Mouse (Mus musculus) heart, postnatal 25 days (tissue): ENCODE data around the gene Polr3h. TPM values are rescaled to one million over a fixed set of nuclear protein-coding genes. Genes with fewer than 3 reads are reported as not detected.
A peak's percentile ranks its signal among the peaks of the same experiment; 100 is the strongest.
"Not testable (repeated sequence)": the region's sequence is repeated elsewhere in the genome, so short reads cannot be mapped to it uniquely, and the experiment has no call there.

Source experiments
- DNase-seq: peaks from one replicate; pipeline ENCODE4 v3.0.0; 2022; ENCODE audit warnings: low spot score
- intact Hi-C: fragments of 180-260 bp; cut with DNase I; formaldehyde crosslinking; loops from one replicate; pipeline ENCODE4 v1.15.1; 2025
- total RNA-seq, 2 experiments: library from RNA; stranded (reverse); gene quantifications; 2 replicates each; pipeline ENCODE4 v1.2.3; 2021

Gene Polr3h
- 1 to 10 TPM; 6.7 to 7.0 TPM for total RNA-seq

DNA sequence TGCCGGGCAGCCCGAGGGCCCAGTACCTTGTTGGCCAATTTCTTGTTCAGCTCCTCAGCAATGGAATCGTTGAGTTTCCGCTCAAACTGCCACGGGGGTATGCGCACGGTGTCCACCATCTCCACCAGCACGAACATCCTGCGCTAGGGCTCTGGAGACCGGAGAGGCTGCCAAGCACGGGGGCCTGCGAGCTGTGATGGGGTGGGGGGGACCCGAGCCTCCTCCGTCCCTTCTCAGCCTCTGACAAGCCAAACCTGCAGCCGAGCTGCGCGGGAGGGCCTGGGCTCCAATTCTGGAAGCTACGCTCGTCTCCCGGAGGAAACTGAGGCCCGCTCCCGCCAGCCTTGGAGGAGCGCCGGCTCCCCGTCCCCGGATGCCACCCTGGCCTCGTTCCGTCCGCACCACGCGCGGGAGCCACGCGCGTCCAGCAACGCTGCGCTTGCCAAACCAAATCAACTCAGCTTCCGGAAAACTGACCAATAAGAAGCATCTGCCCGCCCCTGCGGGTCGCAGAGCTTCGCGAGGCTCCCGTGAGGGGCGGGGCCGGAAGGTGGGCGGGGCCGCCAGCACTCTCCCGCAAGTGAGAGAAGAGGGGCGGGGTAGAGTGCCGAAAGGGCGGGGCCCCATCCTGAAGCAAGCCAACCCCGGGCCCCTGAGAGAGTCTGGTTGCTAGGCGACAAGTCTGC, at the start of gene Polr3h:
TSS of gene Polr3h (minus strand) at position 481 of the 686 bp plus-strand sequence.
- intact Hi-C loops, result no loop called here
- peak; percentile 89 for DNase-seq

DNA sequence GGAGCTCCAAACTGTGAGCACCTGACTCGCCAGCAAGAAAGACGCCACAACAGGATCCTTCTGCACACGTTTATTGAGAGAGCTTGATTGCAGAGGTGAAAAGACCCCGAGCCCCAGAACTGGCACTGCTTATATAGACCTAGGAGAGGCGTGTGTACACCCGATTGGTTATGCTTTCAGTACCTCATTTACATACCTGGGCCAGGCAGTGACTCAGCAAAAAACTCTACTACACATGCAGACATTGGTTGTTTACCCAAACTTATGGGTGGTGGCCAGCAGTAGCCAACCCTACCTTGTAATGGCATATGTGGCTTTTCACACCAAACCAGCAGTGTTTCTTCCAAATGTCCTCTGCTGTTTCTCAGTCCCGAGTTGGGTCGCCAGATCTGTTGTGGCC, 49.1 kb upstream of the Polr3h start:
- intact Hi-C loops, DNase-seq: not testable (repeated sequence)

DNA sequence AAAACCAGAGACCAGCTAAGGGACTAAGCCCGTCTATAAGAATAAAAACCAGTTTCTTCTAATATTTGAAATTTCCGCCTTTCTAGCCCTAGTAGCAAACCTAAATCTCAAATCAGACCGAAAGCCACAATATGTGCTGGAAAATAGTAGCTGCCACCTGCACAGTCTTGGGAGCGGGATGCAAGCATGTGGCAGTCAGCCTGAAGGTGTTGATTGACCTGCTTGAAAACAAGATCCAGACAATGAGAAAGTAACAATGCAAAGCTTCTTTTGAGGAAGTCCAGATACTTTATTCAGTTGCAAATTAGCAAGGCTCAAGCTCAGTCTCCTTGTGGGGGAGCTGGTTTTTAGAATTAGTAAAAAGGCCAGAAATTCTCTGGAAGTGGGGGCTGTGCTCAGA, 44.5 kb upstream of the Polr3h start:
- intact Hi-C loops, DNase-seq: not testable (repeated sequence)

DNA sequence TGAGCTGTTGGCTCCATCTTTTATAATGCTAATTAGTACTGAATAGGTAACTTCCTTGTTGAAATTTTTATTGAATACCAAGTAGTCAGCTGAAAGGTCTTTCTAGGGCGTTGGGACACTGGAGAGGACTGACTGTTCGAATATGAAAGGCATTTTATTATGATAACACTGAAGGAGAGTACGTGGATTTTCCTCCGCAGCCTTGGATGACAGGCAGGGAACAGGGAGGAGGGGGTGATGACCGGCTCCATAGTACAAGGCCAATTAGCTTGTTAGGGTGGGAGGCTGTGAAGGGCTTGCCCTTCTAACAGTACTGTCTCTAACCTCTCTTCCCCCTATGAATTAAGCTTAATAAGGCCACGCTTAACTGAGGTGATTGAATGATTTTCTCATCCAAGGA, 43.6 kb upstream of the Polr3h start:
- intact Hi-C loops, DNase-seq: not testable (repeated sequence)

DNA sequence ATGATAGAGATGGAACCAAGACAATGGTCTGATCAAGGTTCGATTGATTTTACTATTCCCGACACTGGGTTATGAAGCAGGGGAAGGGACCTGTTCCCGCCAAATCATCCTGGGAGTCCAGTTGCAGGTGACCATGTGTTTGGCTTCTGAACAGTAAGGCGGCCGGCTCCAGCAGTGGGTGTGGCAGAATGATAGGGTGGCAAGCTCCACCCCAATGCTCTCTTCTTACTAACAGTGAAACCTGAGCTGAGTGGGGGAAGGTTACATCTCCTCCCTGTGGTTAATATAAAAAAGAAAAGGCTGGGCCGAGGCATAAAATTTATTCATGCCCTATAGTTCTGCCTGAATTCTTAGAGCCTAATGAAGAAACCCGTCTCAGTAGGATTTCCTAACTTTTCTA, 43.1 kb upstream of the Polr3h start:
- intact Hi-C loops, result no loop called here
- DNase-seq, result no peak

DNA sequence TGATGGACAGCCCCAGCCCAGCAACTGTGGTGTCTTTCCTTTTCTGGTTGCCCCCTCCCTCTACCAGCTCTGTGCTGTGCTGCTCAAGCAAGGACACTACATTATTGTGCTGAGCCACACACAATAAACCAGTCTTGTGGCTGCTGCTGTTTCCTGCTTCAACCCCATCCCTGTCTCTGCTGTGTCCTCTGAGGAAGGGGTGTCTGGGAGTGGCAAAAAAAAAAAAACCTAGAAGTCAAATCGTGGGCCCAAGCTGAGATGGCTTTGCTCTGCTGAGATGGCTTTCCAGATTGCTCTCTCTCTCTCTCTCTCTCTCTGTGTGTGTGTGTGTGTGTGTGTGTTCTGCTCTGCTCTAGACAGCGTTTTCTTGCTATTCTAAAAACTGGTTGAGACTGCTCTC, 42.4 kb upstream of the Polr3h start:
- DNase-seq, result no peak
- intact Hi-C loops, result no loop called here

DNA sequence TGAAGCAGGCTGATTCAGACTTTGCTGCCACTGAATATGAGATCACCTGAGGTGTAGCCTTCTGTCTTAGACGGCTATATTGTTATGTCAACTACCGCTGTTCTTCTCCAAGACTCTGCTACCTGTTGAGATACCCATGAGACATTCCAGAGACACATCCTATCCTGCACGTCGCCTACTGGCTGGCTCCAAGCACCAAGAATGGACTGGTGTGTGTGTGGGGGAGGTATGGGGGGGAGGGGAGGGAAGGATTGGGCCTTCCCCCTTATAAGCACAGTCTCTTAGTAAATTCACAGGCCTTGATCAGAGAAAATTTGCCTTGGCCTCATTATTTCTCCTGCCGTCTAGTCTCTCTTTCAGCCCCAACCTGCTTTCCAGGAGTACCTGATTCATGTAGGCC, 41.8 kb upstream of the Polr3h start:
- intact Hi-C loops, result no loop called here
- DNase-seq, result no peak

DNA sequence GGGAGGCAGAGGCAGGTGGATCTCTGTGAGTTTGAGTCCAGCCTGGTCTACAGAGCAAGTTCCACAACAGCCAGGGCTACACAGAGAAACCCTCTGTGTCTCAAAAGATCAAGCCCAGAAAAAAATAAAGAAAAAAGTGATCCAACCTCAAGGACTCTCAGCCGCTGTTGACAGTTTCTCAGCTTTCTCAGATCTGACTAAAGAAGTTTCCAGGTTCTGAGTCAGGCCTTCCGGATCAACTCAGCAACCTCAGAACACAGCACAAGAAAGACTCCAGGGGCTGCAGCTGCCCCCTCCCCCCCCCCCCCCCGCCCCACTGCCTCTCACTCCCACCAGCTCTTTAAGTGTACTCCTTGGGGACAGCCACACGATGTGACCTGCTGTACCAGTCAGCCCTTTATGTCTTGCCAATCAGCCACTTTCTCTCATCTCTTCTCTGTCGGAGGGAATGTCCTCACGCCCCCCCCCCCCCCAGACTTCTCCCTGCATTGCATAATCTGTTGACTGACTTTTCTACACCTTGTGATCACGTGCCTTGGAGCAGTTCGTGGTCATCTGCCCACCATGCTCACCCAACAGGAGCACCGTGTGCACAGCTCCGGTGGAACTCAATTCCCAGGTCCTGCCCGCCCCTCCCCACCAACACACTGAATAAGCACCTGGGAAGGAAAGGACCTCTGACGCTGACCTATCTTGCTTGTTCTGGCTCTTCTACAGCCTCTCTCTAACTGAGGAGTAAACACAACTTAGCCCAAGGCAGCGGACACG, 40.2 kb upstream of the Polr3h start:
- DNase-seq, result no peak
- intact Hi-C loops, result no loop called here

DNA sequence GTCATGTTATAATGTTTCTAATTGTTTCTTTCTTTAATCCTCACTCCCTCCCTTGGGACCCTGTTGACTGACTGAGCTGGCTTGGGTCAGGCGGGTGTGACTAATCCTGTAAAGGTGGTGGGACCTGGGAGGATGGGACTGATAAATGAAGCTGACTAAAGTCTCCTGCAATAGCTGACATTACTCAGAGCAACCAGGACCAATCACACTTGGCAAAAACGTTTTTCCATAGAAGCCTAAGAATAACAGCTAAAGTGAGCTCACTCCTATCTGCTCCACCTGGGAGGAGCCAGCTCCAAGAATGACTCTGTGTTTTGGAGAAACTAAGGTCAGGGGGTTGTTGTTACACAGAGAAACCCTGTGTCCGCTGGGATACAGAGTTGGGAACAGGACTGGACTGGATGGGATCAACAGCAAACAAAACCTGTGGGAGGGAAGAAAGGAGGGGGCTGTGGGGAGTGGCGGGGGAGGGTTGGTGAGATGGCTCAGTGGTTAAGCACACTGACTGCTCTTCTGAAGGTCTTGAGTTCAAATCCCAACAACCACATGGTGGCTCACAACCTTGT, 39.0 kb upstream of the Polr3h start:
- intact Hi-C loops, result no loop called here
- no peak for DNase-seq

DNA sequence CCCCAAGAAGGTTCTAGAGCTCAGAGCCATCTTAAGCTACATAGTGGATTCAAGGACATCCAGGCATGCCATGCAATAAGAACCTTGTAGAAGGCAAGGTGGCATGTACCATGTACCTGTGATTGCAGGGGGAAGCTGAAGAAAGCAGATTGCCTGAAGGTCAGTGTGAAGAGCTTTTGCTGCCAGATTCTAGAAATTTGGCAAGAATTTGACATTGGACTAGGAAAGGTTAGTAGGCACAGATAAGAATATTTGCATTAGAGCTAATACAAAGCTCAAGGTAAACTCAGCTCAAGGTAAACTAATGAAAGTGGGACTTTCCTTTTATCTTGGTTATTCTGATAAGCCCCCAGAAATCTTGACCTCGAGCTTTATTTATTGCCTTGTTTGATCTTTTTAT, 38.2 kb upstream of the Polr3h start:
- DNase-seq, result no peak
- intact Hi-C loops, result no loop called here

DNA sequence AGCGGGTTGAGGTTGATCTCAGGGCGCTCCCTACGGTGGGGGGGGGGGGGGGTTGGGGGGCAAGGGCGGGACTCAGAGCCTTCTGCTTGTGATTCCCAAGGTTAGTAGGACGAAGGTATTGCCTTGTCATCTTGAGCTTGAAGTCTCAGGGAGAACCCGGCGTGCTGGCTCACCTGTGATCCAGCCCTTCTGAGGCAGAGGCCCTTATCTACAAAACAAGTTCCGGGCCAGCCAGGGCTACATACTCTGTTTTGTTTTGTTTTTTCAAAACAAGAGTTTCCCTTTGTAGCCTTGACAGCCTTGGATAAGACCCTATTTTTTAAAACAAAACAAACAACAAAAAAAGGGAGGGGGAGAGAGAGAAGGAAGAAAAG, 35.0 kb upstream of the Polr3h start:
- intact Hi-C loops, result no loop called here
- DNase-seq, result no peak

DNA sequence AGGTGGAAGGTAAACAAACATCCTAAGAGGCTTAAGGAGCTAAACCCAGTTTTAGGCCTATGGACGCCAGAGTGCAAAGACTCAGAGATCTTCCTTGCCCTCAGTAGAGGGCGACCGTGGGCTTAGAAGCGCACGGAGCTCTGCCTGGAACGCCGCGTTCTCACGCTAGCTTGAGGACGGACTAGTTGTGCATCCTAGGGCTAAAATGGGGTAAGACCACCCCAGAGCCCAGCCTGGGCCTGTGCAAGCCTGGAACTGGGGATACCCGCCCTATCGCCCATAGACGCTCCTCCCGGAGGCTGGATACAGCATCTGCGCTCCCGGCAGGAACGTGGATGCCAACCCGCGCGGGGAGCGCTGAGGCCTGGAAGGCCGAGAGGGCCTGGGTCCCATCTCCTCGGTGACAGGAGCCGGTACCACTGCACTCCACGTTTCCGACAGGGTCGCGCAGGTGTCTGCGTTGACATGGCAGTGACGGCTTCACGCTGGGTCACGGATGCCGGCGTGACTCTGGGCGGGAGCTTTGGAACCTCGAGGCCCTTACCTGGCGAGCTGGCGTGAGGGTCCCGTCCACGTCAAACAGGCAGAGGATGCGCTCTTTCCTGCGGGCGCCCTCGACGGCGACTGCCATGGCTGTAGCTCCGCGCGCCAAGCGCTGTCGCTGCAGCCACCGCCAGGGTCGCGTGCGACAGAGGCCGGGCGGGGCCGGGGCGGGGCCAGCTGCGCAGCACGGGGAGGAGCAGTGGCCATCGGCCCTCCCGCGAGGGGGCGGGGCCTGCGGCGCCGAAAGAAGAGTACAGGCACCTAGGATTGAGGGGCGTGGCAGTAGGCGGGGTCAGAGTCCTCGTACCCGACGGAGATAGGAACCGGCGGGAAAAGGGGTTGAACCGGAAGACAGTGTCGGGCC, 34.4 kb upstream of the Polr3h start, which contains the start of gene Pmm1:
TSS of gene Pmm1 (minus strand) at position 760 of the 907 bp plus-strand sequence.
- peak; percentile 94 for DNase-seq
- intact Hi-C loops, result loop anchor here (1.0 kb wide), 1 partner anchor 29 kb away; no protein-coding TSS in a partner anchor

DNA sequence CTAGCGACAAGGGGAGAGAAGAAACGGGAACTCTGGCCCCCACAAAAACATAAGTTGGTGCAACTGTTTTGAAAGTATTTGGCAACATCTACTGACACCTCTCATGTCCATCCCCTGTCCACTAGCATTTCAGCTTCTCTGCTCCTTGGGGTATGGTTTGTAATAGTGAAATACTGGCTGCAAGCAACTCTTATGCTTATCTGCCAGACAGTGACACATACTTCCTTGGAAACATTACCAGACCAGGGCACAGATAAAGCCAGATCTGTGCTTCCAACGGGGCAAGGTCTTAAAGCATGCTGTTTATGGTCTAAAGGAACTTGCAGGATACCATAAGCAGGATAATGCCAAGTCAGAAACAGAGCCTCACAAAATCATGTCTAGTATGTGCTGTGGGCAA, 32.9 kb upstream of the Polr3h start:
- intact Hi-C loops, result loop anchor here (2.0 kb wide), 1 partner anchor 82 kb away; no protein-coding TSS in a partner anchor

DNA sequence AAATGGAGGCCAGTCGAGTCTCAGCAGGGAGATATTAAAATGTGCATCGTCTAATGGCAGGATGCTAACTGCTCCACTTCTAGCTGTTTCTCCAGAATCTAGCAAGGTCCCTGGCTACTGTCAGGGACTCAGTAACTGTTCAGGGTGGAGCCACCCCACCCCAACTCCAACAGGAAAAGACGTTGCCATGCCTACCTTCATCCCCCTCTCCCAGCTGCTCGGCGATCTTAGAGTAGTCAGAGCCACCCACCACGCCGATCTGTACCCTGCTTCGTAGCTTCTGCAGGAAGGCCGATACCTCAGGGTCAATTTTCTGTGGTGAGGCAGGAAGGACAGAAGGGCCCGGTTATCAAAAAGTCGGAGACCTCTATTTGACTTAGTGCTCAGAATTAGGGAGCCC, 31.6 kb upstream of the Polr3h start:
- intact Hi-C loops, result no loop called here
- DNase-seq, result no peak

More for the DNA sequence above, 32.9 kb upstream of the Polr3h start:
- no peak for DNase-seq

DNA sequence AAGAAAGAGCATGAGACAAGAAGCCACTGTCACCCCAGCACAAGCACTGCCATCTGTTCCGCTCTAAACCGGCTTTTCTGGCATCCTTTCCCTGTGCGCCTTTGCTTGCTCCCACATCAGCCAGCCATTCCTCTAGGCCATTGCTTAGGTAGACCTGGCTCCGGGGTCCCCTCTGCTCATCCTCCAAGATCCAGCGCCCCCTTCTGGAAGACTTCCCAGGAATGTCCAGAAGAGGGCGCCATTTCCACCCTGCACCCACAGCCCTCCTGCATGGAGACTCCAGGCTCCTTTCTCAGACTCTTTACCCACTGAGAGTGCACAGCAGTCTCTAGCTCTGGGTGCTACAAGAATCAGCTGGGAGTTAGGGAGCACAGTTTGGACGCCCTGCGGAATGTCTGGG, 30.4 kb upstream of the Polr3h start:
- no peak for DNase-seq
- intact Hi-C loops, result no loop called here

DNA sequence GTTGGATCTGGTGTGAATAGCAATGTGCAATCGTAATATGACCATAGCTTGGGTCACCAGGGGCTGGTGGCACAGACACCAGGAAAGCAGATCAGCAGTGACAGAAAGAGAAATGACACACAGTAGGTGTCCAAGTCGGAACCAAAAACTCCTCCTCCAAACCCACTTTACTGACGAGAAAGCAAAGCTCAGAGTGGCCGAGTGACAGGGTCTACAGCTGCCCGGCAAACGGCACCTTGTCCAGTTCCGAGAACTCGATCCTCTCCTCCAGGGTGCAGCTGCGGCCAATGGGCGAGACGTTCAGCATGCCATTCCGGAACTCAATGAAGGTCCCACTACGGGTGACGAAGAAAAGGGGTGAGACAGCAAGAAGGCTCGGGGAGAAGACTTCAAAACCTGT, 29.4 kb upstream of the Polr3h start:
- intact Hi-C loops, result no loop called here

DNA sequence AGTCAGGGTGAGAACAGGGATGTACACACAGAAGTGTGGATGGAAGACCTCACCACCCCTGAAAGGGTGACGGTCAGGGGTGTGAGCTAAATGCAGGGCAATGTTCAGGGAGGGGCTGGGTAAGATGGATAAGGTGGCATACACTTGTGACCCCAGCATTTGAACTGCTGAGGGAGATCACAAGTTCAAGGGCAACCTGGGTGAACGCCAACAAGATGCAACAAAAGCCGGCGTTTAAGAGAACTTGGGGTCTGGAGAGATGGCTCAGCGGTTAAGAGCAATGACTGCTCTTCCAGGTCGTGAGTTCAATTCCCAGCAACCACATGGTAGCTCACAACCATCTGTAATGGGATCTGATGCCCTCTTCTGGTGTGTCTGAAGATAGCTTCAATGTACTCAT, 28.7 kb upstream of the Polr3h start:
- intact Hi-C loops, result no loop called here
- DNase-seq, result no peak

More for the DNA sequence above, 29.4 kb upstream of the Polr3h start:
- no peak for DNase-seq

DNA sequence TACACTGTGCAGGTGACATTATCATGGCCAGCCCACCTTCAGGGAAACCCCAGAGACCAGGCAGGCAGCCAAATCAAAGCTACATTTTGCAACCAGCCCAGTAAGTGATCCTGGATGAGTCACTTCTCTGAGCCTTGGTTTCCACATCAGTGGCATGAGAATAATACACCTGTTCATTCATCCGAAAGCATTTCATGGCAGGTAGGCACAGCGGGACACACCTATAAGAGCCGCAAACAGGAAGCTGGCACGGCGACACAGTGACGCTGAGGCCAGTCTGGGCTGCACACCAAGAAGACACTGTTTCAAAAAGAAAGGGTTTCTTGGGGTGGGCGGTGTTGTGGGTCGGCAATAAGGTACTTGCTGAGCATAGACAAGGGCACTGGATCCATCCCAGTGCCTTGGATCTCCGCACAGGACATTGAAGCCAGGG, 28.1 kb upstream of the Polr3h start:
- no peak for DNase-seq
- intact Hi-C loops, result no loop called here

DNA sequence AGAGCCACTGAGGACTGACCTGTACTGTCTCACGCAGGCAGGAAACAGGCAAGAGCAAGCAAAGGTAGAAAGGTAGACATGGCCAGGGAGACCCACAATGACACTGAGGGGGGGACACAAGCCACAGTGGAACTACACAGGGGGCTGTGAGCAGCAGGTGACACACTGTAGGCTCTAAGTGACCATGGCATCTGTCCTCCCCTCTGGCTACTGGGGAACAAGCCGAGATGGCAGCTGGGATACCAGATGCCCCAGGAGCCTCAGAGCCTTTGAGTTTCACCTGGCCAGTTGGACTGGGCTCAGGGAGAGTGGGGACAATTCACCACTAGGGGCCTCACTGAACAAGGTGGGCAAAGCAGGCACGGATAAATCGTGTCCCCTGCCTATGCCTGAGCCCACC, 26.3 kb upstream of the Polr3h start:
- DNase-seq, result no peak
- intact Hi-C loops, result no loop called here

DNA sequence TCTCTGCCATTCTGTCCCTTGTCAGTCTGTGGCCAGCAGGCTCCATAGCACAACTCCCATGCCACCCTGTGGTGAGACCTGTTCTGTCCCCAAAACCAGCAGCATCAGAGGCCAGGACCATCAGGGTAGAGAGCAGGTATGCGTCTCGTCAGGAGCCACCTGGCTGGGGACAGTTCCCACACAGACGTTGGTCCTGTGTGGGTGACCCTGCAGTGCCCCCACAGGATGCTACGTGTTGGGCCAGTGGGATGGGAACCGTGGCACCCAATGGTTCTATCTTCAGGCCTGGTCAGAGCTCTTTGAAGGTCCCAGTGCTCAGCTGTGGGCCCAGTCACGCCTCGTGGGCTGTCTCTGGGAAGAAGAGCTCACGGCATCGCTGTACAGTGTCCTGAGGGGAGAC, 25.1 kb upstream of the Polr3h start:
- intact Hi-C loops, result no loop called here
- no peak for DNase-seq
